Mouse (Mus musculus): ENCODE results near the gene Elmo1.

DNA sequence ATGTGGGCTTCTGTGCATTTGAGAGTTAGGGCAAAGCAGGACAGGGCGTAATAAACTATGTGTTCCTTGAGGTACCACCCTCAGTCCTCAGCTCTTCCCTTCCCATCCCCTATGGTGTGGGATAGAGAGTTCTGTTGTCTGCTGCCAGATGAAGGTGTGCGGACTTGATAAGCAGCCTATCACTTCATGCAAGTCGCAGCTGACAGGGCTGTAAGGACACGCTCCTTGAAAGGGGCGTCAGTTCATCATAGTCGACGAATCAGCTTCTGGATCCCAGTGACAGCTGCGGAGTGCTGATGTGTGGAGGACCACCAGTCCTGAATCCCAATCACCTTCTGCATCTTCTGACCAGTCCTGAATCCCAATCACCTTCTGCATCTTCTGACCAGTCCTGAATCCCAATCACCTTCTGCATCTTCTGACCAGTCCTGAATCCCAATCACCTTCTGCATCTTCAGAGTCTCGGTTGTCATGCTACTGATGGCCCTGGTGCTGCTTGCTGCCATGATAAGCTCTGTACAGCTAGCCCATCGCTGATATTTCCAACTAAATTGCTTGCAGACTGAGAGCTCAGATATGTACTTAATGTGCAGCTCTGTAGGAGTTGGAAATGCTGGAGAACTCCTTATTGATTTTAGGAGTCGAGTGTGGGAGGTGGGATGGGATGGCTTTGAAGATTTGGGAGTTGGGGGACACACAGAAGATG lies 59.9 kb downstream of the Elmo1 start:
- TF ChIP-seq CTCF (IDR thresholded peaks at IDR 0.05; ENCODE audit: borderline replicate concordance, control insufficient read depth, extremely low read depth, insufficient read depth, low read length, poor library complexity) (no peak), POLR2A (IDR thresholded peaks at IDR 0.05; ENCODE audit: control insufficient read depth, extremely low read depth, insufficient read depth, low read length, poor library complexity) (no peak)

Measured in thymus, adult 2 months (tissue).